Mouse (Mus musculus) limb, embryonic 11.5 days (tissue): Measurements from ENCODE around the gene Slc5a9. TPM values are rescaled to one million over a fixed set of nuclear protein-coding genes. Genes with fewer than 3 reads are reported as not detected.

ENCODE experiments used
- ATAC-seq: fragments of 200-750 bp; cut with Nextera tagmentation; 2 replicates; pipeline ENCODE4 v1.8.0; 2017; ENCODE audit warnings: low read depth; ENCODE audit not compliant: insufficient number of reproducible peaks, low FRiP score, low TSS enrichment
- DNase-seq: peaks from one replicate; pipeline ENCODE4 v3.0.0-alpha.2; 2015; ENCODE audit warnings: low spot score
- H3K27ac ChIP-seq: fragments of 300-500 bp; sonication (generic); replicated peaks from 2 replicates; pipeline ENCODE4 v1.5.1; 2014; ENCODE audit warnings: low read depth, mild to moderate bottlenecking, low read length
- H3K27me3 ChIP-seq: fragments of 300-500 bp; sonication (generic); 2 replicates; pipeline ENCODE4 v1.6.1; 2014; ENCODE audit warnings: mild to moderate bottlenecking, low read length, mixed read lengths; ENCODE audit not compliant: control insufficient read depth, insufficient read depth
- H3K36me3 ChIP-seq: fragments of 300-500 bp; sonication (generic); 2 replicates; pipeline ENCODE4 v1.6.1; 2014; ENCODE audit warnings: mild to moderate bottlenecking, low read length, moderate library complexity, mixed read lengths; ENCODE audit not compliant: control insufficient read depth, insufficient read depth
- H3K4me1 ChIP-seq: fragments of 300-500 bp; sonication (generic); 2 replicates; pipeline ENCODE4 v1.6.1; 2014; ENCODE audit warnings: low read length, mixed read lengths; ENCODE audit not compliant: control insufficient read depth, insufficient read depth
- H3K4me2 ChIP-seq: fragments of 300-500 bp; sonication (generic); 2 replicates; pipeline ENCODE4 v1.6.1; 2014; ENCODE audit warnings: low read depth, mild to moderate bottlenecking, moderate library complexity; ENCODE audit not compliant: severe bottlenecking
- H3K4me3 ChIP-seq: fragments of 300-500 bp; sonication (generic); 2 replicates; pipeline ENCODE4 v1.5.1; 2014; ENCODE audit warnings: low read depth, low read length
- H3K9ac ChIP-seq: fragments of 300-500 bp; sonication (generic); 2 replicates; pipeline ENCODE4 v1.6.1; 2014; ENCODE audit warnings: mild to moderate bottlenecking, low read length
- H3K9me3 ChIP-seq: fragments of 300-500 bp; sonication (generic); 2 replicates; pipeline ENCODE4 v1.6.1; 2016; ENCODE audit warnings: low read length; ENCODE audit not compliant: control insufficient read depth
- WGBS: fragments of 180-500 bp; shearing (Covaris S2); extraction: QIAGEN DNeasy Blood & Tissue Kit; methylation state at CpG from one replicate; pipeline ENCODE4 v1.1.7; 2014; 5-methylcytosine and 5-hydroxymethylcytosine counted together
- polyA plus RNA-seq: library from polyadenylated mRNA; unstranded; fragments of >200 nt; fragmentation: Nextera tagmentation; extraction: Ambion mirVana; gene quantifications from 2 replicates; pipeline ENCODE4 v1.2.1, GENCODE M21; 2014

Gene Slc5a9
- polyA plus RNA-seq, 1 experiment from 2014 or later = 0.08 TPM

DNA sequence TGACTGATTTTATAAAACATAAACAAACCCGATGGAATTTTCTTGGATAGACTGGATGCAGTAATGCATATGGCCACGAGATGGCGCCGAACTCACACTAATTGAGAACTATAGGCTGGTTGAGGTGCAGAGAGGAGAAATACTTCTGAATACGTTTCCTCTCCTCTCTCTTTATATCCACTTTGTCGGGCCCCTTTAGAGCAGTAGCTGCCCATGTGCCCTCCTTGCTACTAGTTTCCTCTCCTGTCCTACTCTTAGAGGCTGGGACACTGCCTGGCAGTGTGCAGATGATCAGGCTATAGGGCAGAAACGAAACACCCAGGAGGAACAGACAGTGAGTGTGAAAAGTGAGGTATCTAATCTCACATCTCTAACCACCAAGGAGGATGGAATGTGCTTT, 16.7 kb downstream of the Slc5a9 start:
- peak; percentile 81 for DNase-seq
- no peak overlapping the region for H3K4me3 ChIP-seq
- H3K27ac ChIP-seq = no peak overlapping the region
- H3K27me3 ChIP-seq = no peaks in the 10 kb centered on the region
- 13% methylated on average over 7 of the region's 7 CpGs for WGBS
- ATAC-seq = no peak
- H3K4me1 ChIP-seq = no peaks in the 10 kb centered on the region
- H3K9me3 ChIP-seq = no peaks in the 10 kb centered on the region
- no peak overlapping the region for H3K4me2 ChIP-seq
- no peaks in the 10 kb centered on the region for H3K36me3 ChIP-seq
- no peak overlapping the region for H3K9ac ChIP-seq

DNA sequence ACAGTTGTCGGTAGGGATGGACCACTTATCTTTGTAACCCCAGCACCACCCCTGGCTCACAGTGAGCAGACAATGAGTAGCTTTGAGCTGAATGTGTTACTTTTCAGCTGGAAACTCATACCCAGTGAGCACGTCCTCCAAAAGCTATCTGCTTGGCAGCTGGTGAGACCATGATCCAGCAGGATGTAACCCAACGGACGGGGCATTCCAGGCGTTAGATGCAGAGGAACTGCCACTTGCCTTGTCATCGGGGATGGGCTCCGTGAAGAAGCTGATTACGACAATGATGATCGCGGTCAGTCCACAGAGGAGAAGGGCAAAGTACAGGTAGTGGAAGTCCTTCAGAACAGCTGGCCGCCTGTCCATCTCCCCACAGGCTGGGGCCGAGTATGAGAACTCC, 19.2 kb downstream of the Slc5a9 start:
- Histone ChIP-seq H3K36me3 (no peaks in the 10 kb centered on the region), H3K9ac (no peak overlapping the region), H3K4me2 (no peak overlapping the region), H3K4me1 (no peaks in the 10 kb centered on the region), H3K27ac (no peak overlapping the region), H3K27me3 (no peaks in the 10 kb centered on the region), H3K9me3 (no peaks in the 10 kb centered on the region), H3K4me3 (no peak overlapping the region)
- WGBS = 86% methylated on average over 12 of the region's 12 CpGs
- ATAC-seq (no peak), DNase-seq (no peak)

DNA sequence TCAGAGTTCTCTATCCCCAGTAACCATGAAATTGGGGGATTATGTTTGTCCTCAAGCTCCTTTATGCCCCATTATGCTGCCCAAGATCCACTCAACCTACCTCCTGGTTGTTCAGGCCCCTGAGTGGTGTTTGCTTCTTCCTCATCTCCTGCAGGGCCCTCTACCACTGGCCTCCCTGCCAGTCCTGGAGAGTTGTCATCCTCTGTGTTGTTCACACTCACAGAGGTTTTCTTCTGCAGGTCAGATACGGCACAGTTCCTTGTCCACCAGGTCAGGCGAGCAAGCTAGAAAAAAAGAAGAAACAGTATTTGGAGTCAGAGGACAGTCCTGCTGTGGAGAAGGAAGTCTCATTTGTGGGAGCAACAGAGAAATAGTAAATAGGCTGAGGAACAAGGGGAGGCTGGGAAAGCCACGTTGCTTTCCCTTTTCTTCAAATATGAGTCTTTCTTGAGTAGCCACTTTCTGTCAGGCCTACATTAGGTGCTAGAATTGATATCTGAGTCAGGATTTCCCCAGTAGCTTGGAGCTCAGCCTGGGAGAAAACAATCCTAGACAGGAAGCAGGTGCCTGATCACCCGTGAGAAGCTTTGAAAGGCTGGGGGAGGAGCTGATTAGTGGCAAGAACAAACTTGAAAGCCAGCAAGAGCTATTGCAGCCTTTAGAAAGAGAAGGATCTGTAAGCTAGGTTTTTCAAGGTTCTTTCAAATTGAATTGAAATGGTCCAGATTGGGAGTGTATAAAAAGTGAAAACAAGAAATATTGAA, 22.4 kb downstream of the Slc5a9 start:
- no peaks in the 10 kb centered on the region for H3K27me3 ChIP-seq
- 61% methylated on average over 4 of the region's 4 CpGs for WGBS
- DNase-seq (no peak), ATAC-seq (no peak)
- no peaks in the 10 kb centered on the region for H3K9me3 ChIP-seq
- H3K4me2 ChIP-seq = no peak overlapping the region
- no peak overlapping the region for H3K9ac ChIP-seq
- H3K36me3 ChIP-seq = no peaks in the 10 kb centered on the region
- H3K4me1 ChIP-seq = no peaks in the 10 kb centered on the region
- no peak overlapping the region for H3K4me3 ChIP-seq
- no peak overlapping the region for H3K27ac ChIP-seq

DNA sequence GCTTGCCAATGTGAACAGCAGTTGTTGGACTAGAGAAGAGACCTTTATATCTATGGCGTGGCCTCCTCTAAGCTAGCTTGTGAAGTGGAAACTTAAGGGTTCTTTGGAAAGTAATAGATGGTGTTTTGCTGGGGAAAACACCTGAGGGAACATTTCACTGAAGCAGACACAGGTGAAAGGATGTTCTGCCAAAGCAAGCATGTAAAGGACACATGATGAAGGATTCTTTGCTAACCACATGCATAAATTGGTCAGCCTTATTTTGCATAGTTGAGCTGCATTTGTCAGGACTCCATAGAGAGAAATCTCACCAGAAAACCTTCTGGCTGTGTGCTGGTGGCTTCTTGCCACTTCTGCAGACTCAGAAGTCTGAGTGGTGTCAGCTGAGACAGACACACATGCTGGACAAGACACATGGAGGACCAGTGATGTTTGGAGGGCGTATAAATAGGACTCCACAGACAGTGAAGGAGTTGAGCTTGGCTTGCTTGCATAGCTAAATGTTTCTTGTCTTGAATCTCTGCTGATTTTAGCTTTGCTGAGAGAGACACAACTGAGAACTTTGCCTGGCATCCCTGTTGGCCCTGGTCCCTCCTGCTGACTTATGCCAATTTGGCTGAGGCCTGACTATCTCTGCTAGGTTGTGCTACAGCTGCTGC, 34.8 kb downstream of the Slc5a9 start:
- DNase-seq (no peak), ATAC-seq (no peak)
- Histone ChIP-seq H3K36me3 (no peaks in the 10 kb centered on the region), H3K27ac (no peak overlapping the region), H3K4me1 (no peaks in the 10 kb centered on the region), H3K4me2 (no peak overlapping the region), H3K27me3 (no peaks in the 10 kb centered on the region), H3K9me3 (no peaks in the 10 kb centered on the region), H3K9ac (no peak overlapping the region), H3K4me3 (no peak overlapping the region)
- WGBS = 85% methylated on average over 2 of the region's 2 CpGs

DNA sequence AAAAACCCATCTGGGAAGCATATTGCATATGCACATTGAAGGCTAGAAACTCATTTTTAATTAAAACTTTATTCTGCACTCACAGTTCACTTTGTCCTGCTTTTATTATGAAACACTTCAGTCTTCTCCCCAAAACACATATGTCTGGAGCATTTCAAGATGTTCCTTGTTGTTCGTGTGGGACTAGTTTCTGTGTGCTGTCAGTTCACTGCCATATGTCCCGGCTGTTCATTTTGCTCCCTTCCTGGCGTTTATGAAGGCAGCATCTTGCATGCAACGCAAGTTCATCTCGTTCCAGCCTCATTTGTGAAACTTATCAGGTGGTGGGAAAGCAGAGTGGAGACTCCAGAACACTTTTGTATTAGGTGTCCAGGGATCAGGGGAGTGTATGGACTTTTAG, 36.0 kb downstream of the Slc5a9 start:
- H3K4me2 ChIP-seq = no peak overlapping the region
- H3K9ac ChIP-seq = no peak overlapping the region
- H3K4me1 ChIP-seq = no peaks in the 10 kb centered on the region
- no peaks in the 10 kb centered on the region for H3K27me3 ChIP-seq
- ATAC-seq (no peak), DNase-seq (no peak)
- H3K4me3 ChIP-seq = no peak overlapping the region
- H3K36me3 ChIP-seq = no peaks in the 10 kb centered on the region
- no peak overlapping the region for H3K27ac ChIP-seq
- 81% methylated on average over 5 of the region's 5 CpGs for WGBS
- no peaks in the 10 kb centered on the region for H3K9me3 ChIP-seq

DNA sequence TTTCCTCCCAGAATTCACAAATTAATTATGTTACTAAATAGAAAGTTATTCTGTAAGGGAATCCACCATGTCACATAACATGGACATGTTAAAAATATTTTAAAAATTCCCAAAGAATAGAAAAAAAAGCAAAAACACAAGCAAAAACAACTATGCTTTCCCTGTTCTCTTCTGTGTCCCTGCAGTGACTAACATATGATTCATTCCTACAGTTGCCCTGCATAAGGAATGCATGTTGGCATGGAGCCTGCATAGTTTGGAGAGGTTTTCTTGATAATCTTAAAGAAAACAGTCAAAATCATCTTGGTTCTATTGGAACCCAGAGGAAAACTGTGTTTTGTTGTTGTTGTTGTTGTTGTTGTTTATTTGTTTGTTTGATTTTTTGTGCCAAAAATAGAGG, 50.1 kb downstream of the Slc5a9 start:
- ATAC-seq = no peak
- Histone ChIP-seq H3K27ac (no peak overlapping the region), H3K36me3 (no peaks in the 10 kb centered on the region), H3K4me1 (no peaks in the 10 kb centered on the region), H3K4me2 (no peak overlapping the region), H3K27me3 (no peaks in the 10 kb centered on the region), H3K9me3 (no peaks in the 10 kb centered on the region), H3K4me3 (no peak overlapping the region), H3K9ac (no peak overlapping the region)
- no peak for DNase-seq

DNA sequence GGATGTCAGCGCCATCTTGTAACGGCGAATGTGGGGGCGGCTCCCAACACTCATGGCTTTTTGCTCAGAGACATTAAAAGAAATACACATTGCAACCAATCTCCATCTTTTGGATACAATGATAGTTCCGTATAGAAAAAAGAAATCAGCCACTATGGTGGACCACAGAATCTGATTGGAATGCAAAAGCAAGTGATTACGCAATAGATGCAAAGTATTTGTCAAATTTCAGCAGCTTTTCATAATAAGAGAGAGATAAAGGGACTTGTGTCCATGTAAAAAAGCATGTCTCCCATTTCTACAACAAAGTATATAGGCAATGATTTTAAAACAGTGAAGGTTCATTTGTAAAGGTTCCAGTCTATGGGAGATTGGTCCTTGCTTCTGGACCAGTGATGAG, 63.8 kb downstream of the Slc5a9 start:
- Histone ChIP-seq H3K36me3 (no peaks in the 10 kb centered on the region), H3K4me2 (no peak overlapping the region), H3K27me3 (no peaks in the 10 kb centered on the region), H3K4me1 (no peaks in the 10 kb centered on the region), H3K9ac (no peak overlapping the region), H3K9me3 (no peaks in the 10 kb centered on the region), H3K4me3 (no peak overlapping the region), H3K27ac (no peak overlapping the region)
- 97% methylated on average over 6 of the region's 6 CpGs for WGBS
- DNase-seq = no peak
- ATAC-seq = no peak
